Mouse (Mus musculus): ENCODE measurements at regions not wholly inside any gene's neighbourhood (a gene's known extent, or its start where the extent isn't known, plus 50 kb on each side); places are given as distances from the start of the nearest gene placed in this dataset.

DNA sequence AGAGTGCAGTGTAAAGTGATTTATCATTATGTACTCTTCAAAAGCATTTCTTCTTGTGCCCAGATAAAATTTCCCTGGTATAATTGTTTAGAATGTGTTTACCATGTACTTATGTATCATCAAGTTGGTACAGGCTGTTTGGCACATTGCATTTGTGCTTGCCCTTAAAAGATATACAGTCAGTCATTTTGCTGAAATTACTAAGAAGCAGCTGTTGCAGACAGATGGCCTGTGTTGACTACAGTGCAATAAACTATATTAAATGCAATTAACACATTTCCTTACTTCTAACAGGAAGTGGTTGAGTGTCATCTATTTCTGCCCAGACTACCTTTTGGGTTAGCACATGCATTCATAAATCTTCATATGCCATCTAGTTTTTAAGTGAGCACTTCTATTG is 954.9 kb upstream of the 4931408C20Rik start:
- peak in 1 of 2 experiments; percentile 54 for DNase-seq (ENCODE audit: low spot score in 2 of 2)

DNA sequence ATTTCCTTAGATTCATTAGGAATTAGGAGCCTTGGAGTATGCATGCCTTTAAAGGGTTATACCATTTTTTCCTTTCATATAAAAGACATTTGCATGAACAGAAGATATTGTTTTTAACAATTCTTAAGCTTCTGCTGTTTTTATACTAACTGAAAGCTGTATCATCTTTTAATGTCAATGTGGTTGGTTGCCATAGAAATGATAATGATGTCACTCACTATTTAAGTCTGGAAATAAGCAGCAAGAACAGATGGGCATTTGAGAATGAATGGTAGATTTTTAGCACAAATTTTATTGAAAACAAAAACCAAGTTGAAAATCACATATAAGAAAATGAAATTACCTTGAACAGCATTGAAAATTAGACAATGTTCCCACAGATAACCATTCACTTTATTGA is 941.8 kb upstream of the 4931408C20Rik start:
- peak in 1 of 2 experiments; percentile 37 for DNase-seq (ENCODE audit: low spot score in 2 of 2)

GRCm38 (mm10) chr1:27616250-27616649 is 929.0 kb upstream of the 4931408C20Rik start:
- DNase-seq (ENCODE audit: low spot score in 2 of 2): no peak

- DNase-seq (ENCODE audit: low spot score in 2 of 2): peak; percentile 8 to 40
Observed at GRCm38 (mm10) chr1:27608606-27609005, 921.3 kb upstream of the 4931408C20Rik start.

DNA sequence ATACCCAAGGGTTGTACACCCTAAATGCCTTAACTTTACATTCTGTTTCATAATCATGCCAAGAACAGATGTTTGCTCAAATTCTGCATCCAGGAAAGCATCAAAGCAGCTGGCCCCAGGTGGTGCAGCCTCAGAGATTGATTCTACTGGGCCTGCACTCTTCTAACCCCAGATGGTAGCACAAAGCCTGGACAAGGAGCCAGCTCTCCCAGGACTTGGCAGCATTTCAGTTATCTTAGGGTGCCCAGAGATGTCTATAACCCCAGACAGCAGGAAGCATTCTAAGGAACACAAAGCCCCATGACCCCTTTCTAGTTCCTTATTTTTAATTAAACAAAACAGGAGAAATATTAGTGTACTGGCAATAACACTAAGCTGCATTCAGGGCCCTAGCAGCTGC is 891.5 kb upstream of the 4931408C20Rik start:
- DNase-seq (ENCODE audit: low spot score in 2 of 2): no peak

- no peak for DNase-seq (ENCODE audit: low spot score in 2 of 2)
Observed at GRCm38 (mm10) chr1:27559426-27559825, 872.2 kb upstream of the 4931408C20Rik start.

DNA sequence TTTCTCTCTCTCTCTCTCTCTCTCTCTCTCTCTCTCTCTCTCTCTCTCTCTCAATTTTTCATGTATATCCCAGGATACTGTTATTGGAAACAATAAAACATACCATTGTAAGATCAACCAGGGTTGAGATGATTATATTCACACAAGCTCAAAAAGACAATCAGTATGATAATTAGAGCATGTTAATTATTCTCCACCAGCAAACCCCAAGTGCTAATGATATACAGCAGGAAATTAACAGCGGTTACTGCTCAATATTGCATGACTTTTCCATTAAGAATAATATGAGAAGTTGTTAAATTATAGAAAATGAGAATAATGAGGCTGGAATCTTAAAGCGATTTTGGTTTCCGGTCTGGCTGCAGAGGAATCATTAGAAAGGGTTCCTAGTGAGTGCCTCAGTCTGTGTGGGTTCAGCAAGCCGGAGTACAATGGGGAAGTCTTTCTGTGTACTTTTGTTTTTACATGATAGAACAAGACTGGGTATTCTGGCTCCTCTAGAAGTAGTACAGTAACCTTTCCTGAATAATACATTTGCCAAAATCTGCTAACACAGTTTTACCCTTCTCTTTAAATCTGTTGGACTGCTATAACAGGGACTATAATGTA is 823.6 kb upstream of the 4931408C20Rik start:
- DNase-seq (ENCODE audit: low spot score in 2 of 2): no peak

DNA sequence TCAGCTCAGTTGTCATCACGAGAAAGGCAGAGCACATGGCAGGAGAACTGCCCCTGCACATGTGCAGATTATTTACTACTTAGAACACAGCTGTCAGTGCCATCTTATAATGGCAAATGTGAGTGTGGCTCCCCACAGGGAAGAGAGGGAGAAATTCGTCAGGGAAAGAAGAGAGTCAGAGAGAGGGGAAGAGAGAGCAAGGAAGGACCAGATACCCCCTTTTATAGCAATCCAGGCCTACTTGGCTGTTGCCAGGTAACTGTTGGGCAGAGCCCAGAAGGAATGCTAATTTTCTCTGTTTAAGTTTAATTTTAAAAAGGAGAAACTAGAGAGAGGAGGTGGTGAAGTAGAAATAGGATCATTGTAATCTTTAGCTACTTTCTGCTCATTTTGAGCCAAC is 816.5 kb upstream of the 4931408C20Rik start:
- DNase-seq (ENCODE audit: low spot score in 2 of 2): no peak

DNA sequence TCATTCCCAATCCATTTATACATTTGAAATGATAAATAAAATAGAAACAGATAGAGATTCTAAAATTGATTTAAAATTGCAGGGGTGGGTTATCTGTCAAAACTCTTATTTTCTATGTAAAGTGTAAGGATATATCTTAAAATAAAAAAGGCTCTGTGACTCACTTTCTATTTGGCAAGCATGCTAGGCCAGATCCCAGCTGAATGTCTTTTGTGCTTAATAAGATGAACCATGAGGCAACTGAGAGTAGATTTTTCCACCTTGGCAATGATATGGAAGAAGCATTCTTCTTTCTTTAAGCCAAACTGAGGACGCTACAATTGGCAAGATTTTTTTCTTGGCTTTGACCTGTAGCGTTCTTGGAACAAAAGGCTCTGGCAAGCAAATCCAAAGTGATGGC is 791.7 kb upstream of the 4931408C20Rik start:
- DNase-seq (ENCODE audit: low spot score in 2 of 2): peak in 1 of 2 experiments; percentile 30

DNA sequence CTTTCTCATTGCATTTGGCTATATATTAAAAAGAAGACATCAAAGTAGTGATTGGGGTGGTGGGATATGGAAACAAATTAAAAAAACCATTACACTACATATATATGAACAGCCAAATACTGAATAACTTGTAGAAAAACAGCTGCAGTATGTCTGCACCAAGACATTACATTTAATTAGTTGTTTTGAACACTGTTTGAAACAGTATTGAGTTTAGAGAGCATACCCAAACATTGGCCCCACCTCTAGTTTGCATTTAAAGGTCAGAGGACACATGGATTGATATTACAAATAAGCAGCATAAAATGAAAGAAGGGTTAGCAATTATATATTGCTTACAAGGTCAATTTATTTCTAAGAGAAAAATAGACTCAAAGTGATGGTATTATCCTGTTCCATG is 758.8 kb upstream of the 4931408C20Rik start:
- DNase-seq (ENCODE audit: low spot score in 2 of 2): no peak

Data from layer of hippocampus, adult 18-20 months (tissue).